29 mouse cellular contexts compared by ENCODE assay signal in the genomic region with DNA sequence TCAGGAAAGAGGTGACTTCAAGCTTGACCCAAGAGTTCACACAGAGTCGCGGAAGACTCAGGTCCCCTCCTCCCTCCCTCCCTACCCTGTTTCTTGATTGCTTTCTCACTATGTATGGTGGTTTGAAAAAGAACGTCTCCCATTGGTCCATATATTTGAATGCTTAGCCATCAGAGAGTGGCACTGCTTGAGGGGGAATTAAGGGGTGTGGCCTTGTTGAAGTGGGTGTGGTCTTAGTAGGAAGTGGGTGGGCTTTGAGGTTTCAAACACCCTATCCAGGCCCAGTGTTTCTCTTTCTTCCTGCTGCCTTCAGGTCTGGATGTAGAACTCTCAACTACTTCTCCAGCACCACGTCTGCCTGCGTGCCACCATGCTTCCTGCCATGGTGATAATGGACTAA. TPM values are rescaled to one million over a fixed set of nuclear protein-coding genes. Genes with fewer than 3 reads are reported as not detected.
"Had no signal": no experiment of that assay in that cellular context is flagged by ENCODE, and none has a peak within 500 bp of the region (broad histone marks: within the 10 kb centered on the region; RNA-seq: fewer than 3 reads in every experiment).

No protein-coding gene starts in this region.

- H3K36me3 ChIP-seq: limb, embryonic 10.5 days; limb, embryonic 12.5 days; limb, embryonic 13.5 days; limb, embryonic 15.5 days; liver, embryonic 12.5 days; liver, embryonic 13.5 days; liver, embryonic 15.5 days; lung, embryonic 15.5 days; midbrain, embryonic 10.5 days; midbrain, embryonic 12.5 days; midbrain, embryonic 13.5 days; midbrain, embryonic 15.5 days; neural tube, embryonic 12.5 days had no signal

- H3K4me3 ChIP-seq: limb, embryonic 10.5 days; limb, embryonic 12.5 days; limb, embryonic 13.5 days; limb, embryonic 15.5 days; liver, embryonic 12.5 days; liver, embryonic 13.5 days; liver, embryonic 15.5 days; lung, embryonic 15.5 days; megakaryocyte, embryonic 14.5 days; midbrain, embryonic 10.5 days; midbrain, embryonic 12.5 days; midbrain, embryonic 13.5 days; midbrain, embryonic 15.5 days; myocyte; neural tube, embryonic 12.5 days had no signal

- H3K9me3 ChIP-seq: limb, embryonic 10.5 days; limb, embryonic 13.5 days; limb, embryonic 15.5 days; liver, embryonic 12.5 days; liver, embryonic 13.5 days; liver, embryonic 15.5 days; lung, embryonic 15.5 days; midbrain, embryonic 12.5 days; midbrain, embryonic 15.5 days; neural tube, embryonic 12.5 days had no signal

- DNase-seq: left cerebral cortex, postnatal 4 days; liver, embryonic 13.5 days; liver, postnatal 0 days; lung, adult 18-20 months; lung, adult 2 months; lung, embryonic 14.5 days; lung, postnatal 10 days; lung, postnatal 14 days; lung, postnatal 36 days; lung, postnatal 4 days; midbrain, embryonic 14.5 days had no signal

- H3K27me3 ChIP-seq: limb, embryonic 12.5 days; limb, embryonic 13.5 days; limb, embryonic 15.5 days; liver, embryonic 12.5 days; liver, embryonic 13.5 days; lung, embryonic 15.5 days; midbrain, embryonic 12.5 days; midbrain, embryonic 13.5 days; midbrain, embryonic 15.5 days; neural tube, embryonic 12.5 days had no signal

- H3K9ac ChIP-seq: limb, embryonic 12.5 days; limb, embryonic 13.5 days; limb, embryonic 15.5 days; liver, embryonic 12.5 days; liver, embryonic 13.5 days; liver, embryonic 14.5 days; liver, embryonic 15.5 days; liver, postnatal 0 days; lung, embryonic 14.5 days; lung, embryonic 15.5 days; midbrain, embryonic 12.5 days; midbrain, embryonic 13.5 days; midbrain, embryonic 15.5 days; neural tube, embryonic 12.5 days had no signal

- H3K27ac ChIP-seq: limb, embryonic 10.5 days; limb, embryonic 12.5 days; limb, embryonic 13.5 days; limb, embryonic 15.5 days; liver, embryonic 12.5 days; liver, embryonic 13.5 days; liver, embryonic 14.5 days; liver, embryonic 15.5 days; lung, embryonic 15.5 days; macrophage; midbrain, embryonic 10.5 days; midbrain, embryonic 12.5 days; midbrain, embryonic 13.5 days; midbrain, embryonic 15.5 days; neural tube, embryonic 12.5 days had no signal

- H3K4me1 ChIP-seq: limb, embryonic 12.5 days; megakaryocyte, embryonic 14.5 days; midbrain, embryonic 13.5 days; midbrain, embryonic 15.5 days; neural tube, embryonic 12.5 days had no signal

RNA-seq across cellular contexts. Expression of a gene that starts 55.0 kb away (rescaled TPM):
- total RNA-seq: megakaryocyte progenitor cell, adult 5-6 weeks had no signal
- polyA plus RNA-seq: liver, embryonic 16.5 days; liver, postnatal 0 days; macrophage had no signal
